Mouse (Mus musculus) limb, embryonic 13.5 days (tissue): ENCODE measurements at regions not wholly inside any gene's neighbourhood (a gene's known extent, or its start where the extent isn't known, plus 50 kb on each side); places are given as distances from the start of the nearest gene placed in this dataset.

Source experiments
- ATAC-seq: fragments of 200-750 bp; cut with Nextera tagmentation; 2 replicates; pipeline ENCODE4 v1.8.0; 2017; ENCODE audit warnings: low read depth, moderate number of reproducible peaks, moderate TSS enrichment; ENCODE audit not compliant: low FRiP score
- H3K27ac ChIP-seq: fragments of 300-500 bp; sonication (generic); 2 replicates; pipeline ENCODE4 v1.5.1; 2015; ENCODE audit warnings: inconsistent platforms, mild to moderate bottlenecking, moderate library complexity
- H3K27me3 ChIP-seq: fragments of 300-500 bp; sonication (generic); 2 replicates; pipeline ENCODE4 v1.6.1; 2015; ENCODE audit warnings: mild to moderate bottlenecking, inconsistent platforms
- H3K36me3 ChIP-seq: fragments of 300-500 bp; sonication (generic); 2 replicates; pipeline ENCODE4 v1.6.1; 2015; ENCODE audit warnings: inconsistent platforms, mild to moderate bottlenecking, moderate library complexity
- H3K4me1 ChIP-seq: fragments of 300-500 bp; sonication (generic); 2 replicates; pipeline ENCODE4 v1.6.1; 2015; ENCODE audit warnings: inconsistent platforms
- H3K4me2 ChIP-seq: fragments of 300-500 bp; sonication (generic); replicated peaks from 2 replicates; pipeline ENCODE4 v1.6.1; 2015; ENCODE audit warnings: inconsistent platforms, mild to moderate bottlenecking, moderate library complexity
- H3K4me3 ChIP-seq: fragments of 300-500 bp; sonication (generic); 2 replicates; pipeline ENCODE4 v1.5.1; 2015; ENCODE audit warnings: moderate library complexity, mild to moderate bottlenecking, inconsistent platforms
- H3K9ac ChIP-seq: fragments of 300-500 bp; sonication (generic); 2 replicates; pipeline ENCODE4 v1.6.1; 2015; ENCODE audit warnings: mild to moderate bottlenecking, inconsistent platforms
- H3K9me3 ChIP-seq: fragments of 300-500 bp; sonication (generic); 2 replicates; pipeline ENCODE4 v1.6.1; 2016; ENCODE audit warnings: inconsistent platforms
- WGBS: fragments of 180-500 bp; shearing (Covaris S2); methylation state at CpG from one replicate; pipeline ENCODE4 v1.1.7; 2015; 5-methylcytosine and 5-hydroxymethylcytosine counted together

DNA sequence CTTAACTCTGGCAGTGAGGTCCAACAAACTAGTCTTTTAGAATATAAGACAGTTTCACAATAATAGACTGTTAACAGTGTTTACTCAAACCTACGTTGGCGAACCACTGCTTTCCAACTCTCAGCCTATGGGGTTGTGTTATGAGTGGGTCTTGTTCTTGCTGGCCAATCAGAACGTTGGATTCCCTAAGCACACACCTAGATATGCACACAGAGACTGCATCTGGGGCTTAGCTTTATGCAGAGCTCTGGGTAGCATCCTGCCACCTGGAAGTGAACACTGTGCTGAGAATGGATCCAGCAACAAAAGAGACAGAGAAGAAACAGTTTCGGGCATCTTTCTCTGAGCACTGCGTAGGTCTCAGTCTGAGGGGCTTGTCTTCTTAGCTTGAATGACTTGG is 158.0 kb upstream of the N4bp1 start:
- Histone ChIP-seq H3K9me3 (no peaks in the 10 kb centered on the region), H3K4me3 (no peak overlapping the region), H3K36me3 (no peaks in the 10 kb centered on the region), H3K9ac (no peak overlapping the region), H3K4me2 (no peak overlapping the region), H3K27ac (no peak overlapping the region), H3K27me3 (peaks cover 15% of the 10 kb centered on the region), H3K4me1 (peaks cover 6% of the 10 kb centered on the region)
- WGBS = 81% methylated on average over 5 of the region's 5 CpGs
- ATAC-seq = no peak

DNA sequence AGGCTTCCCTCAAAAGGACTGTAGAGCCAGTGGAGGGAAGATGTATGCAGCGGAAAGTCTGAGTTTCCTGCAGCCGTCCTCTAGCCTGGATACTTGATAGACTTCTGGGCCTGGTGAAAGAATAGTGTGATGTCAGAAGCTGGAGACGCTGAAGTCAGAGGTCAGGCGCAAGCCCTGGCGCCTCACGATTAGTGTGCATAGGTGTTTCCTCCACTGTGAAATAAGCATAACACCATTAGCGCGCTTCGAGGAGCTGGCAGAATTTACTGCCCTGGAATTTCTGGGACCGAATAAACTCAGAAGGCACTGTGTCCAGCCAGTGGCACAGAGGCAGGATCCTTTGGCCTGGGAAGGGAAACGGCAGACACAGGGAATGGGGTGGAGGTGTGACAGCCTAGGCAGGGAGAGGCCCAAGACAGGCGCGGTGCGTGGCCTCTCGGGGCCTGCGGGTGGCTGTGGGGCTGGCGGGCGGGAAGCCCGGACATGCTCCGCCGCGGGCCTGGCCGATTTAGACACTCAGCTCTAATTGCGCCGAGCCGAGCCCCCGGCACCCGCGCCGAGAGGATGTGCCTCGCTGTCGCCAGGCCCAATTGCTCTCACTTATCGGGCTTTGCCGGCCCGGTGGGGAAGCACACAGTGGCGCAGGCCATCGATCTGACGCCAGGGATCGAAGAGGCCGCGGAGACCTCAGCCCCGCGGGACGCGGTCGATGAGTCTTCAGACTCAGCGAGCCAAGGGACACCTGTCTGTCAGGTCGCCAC is 152.7 kb upstream of the N4bp1 start:
- H3K27ac ChIP-seq = no peak overlapping the region
- no peaks in the 10 kb centered on the region for H3K36me3 ChIP-seq
- WGBS = 3% methylated on average over 48 of the region's 48 CpGs
- H3K27me3 ChIP-seq = peaks cover 37% of the 10 kb centered on the region
- H3K9ac ChIP-seq = peak overlapping the region; percentile 67
- ATAC-seq = no peak
- peaks cover 13% of the 10 kb centered on the region for H3K4me1 ChIP-seq
- peak overlapping the region; percentile 46 for H3K4me3 ChIP-seq
- no peaks in the 10 kb centered on the region for H3K9me3 ChIP-seq
- H3K4me2 ChIP-seq = peak overlapping the region; percentile 89

DNA sequence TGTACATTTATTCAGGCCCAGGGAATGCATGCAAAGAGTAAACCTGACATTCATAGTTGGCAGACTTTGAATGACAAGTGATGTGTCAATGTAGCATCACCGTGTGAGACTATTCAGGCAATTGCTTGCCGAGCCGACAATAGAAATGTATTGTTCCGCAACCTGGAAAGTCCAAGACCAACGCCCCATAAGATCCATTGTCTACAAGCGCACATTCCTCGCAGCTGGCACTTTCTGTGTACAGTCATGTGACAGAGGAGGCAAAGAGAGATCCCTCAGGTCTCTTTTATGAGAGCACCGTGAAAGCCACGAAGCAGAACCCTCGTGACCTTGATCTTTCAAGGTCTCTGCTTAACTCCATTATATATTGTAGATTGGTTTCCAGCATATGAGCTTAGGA is 150.9 kb upstream of the N4bp1 start:
- H3K27ac ChIP-seq = no peak overlapping the region
- ATAC-seq = no peak
- H3K36me3 ChIP-seq = no peaks in the 10 kb centered on the region
- H3K9me3 ChIP-seq = no peaks in the 10 kb centered on the region
- 91% methylated on average over 10 of the region's 10 CpGs for WGBS
- no peak overlapping the region for H3K9ac ChIP-seq
- H3K4me1 ChIP-seq = peaks cover 13% of the 10 kb centered on the region
- peaks cover 37% of the 10 kb centered on the region for H3K27me3 ChIP-seq
- H3K4me3 ChIP-seq = no peak overlapping the region
- H3K4me2 ChIP-seq = no peak overlapping the region

DNA sequence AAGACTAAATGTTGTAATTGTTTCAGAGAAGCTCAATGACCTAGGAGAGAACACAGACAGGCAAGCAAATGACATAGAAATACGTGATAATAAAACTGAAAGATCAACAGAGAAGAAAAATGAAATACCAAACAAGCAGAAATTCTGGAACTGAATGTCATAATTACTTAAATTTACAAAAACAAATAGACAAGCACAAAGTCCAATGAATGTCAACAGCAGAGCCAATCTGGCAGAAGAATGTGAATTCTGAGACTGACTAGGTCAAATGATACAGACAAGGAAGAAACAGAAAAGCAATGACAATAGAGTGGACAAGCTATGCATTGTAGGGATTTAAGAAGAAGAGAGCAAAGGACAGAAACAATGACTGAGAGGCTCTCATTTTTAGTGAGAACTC is 143.1 kb upstream of the N4bp1 start:
- Histone ChIP-seq H3K4me3 (no peak overlapping the region), H3K4me2 (no peak overlapping the region), H3K9me3 (no peaks in the 10 kb centered on the region), H3K4me1 (no peaks in the 10 kb centered on the region), H3K9ac (no peak overlapping the region), H3K36me3 (no peaks in the 10 kb centered on the region), H3K27ac (no peak overlapping the region), H3K27me3 (no peaks in the 10 kb centered on the region)
- ATAC-seq = no peak
- WGBS = 78% methylated on average over 1 of the region's 1 CpGs

DNA sequence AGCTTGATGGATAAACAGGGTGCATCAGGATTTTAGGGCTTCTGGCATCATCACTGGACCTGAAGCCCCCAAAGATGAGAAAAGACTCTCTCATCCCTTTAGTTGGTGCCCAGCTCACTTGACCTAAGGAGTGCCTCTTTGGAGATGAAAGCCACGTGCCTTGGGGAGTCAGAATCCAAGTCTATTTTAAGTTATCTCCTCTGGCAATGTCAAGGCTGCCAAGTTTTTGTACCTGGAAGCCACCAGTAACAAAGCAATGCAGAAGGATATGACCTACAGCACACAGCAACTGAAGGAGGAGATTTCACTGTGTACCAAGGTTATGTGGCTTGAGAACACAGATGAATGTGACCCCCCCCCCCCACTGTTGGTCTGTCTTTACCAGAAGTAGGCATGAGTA is 140.9 kb upstream of the N4bp1 start:
- no peak overlapping the region for H3K4me2 ChIP-seq
- H3K36me3 ChIP-seq = no peaks in the 10 kb centered on the region
- no peak overlapping the region for H3K27ac ChIP-seq
- H3K27me3 ChIP-seq = no peaks in the 10 kb centered on the region
- 63% methylated on average over 1 of the region's 1 CpGs for whole genome bisulfite sequencing
- H3K4me3 ChIP-seq = no peak overlapping the region
- no peaks in the 10 kb centered on the region for H3K9me3 ChIP-seq
- no peak for ATAC-seq
- H3K4me1 ChIP-seq = no peaks in the 10 kb centered on the region
- H3K9ac ChIP-seq = no peak overlapping the region

- Histone ChIP-seq H3K9ac (no peak overlapping the region), H3K27ac (no peak overlapping the region), H3K27me3 (no peaks in the 10 kb centered on the region), H3K36me3 (no peaks in the 10 kb centered on the region), H3K9me3 (no peaks in the 10 kb centered on the region), H3K4me2 (no peak overlapping the region), H3K4me3 (no peak overlapping the region), H3K4me1 (no peaks in the 10 kb centered on the region)
- 93% methylated on average over 3 of the region's 3 CpGs for WGBS
- ATAC-seq = no peak
Observed at GRCm38 (mm10) chr8:87019795-87020194, 134.7 kb upstream of the N4bp1 start.

DNA sequence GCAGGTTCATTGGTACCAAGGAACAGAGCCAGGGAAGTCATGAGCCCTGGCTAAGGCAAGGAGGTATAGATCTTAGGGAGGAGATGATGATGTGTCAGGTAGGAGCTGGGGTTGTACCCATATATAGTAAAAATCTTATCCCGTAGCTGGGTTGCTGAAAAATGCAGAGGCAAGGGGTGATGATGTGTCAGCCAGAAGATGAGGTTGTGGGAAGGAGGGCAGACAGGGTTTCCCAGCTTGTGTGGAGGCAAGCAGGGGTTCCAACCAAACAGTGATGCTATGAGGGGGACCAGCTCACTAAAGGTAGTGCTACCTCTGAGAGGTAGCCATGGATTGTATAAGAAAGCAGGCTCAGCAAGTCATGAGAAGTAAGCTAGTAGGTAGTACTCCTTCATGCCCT is 90.5 kb upstream of the N4bp1 start:
- H3K4me3 ChIP-seq = no peak overlapping the region
- no peaks in the 10 kb centered on the region for H3K4me1 ChIP-seq
- H3K27me3 ChIP-seq = no peaks in the 10 kb centered on the region
- no peaks in the 10 kb centered on the region for H3K36me3 ChIP-seq
- H3K9me3 ChIP-seq = no peaks in the 10 kb centered on the region
- WGBS = 76% methylated on average over 1 of the region's 1 CpGs
- no peak overlapping the region for H3K27ac ChIP-seq
- no peak overlapping the region for H3K9ac ChIP-seq
- no peak overlapping the region for H3K4me2 ChIP-seq
- no peak for ATAC-seq

- no peak for ATAC-seq
Observed at GRCm38 (mm10) chr8:86971736-86972135, 86.7 kb upstream of the N4bp1 start.

GRCm38 (mm10) chr8:86969051-86969450 is 84.0 kb upstream of the N4bp1 start:
- Histone ChIP-seq H3K9ac (no peak overlapping the region), H3K4me2 (no peak overlapping the region), H3K27me3 (no peaks in the 10 kb centered on the region), H3K27ac (no peak overlapping the region), H3K9me3 (0 out of 2 replicates have a peak, but pooled peaks cover 5% of the 10 kb centered on the region), H3K36me3 (no peaks in the 10 kb centered on the region), H3K4me1 (peaks cover 4% of the 10 kb centered on the region), H3K4me3 (no peak overlapping the region)
- 79% methylated on average over 2 of the region's 2 CpGs for WGBS
- ATAC-seq = no peak

More at GRCm38 (mm10) chr8:86971736-86972135, 86.7 kb upstream of the N4bp1 start:
- Histone ChIP-seq H3K36me3 (no peaks in the 10 kb centered on the region), H3K4me3 (no peak overlapping the region), H3K4me1 (peaks cover 4% of the 10 kb centered on the region), H3K9me3 (0 out of 2 replicates have a peak, but pooled peaks cover 5% of the 10 kb centered on the region), H3K9ac (no peak overlapping the region), H3K27me3 (no peaks in the 10 kb centered on the region), H3K4me2 (no peak overlapping the region), H3K27ac (no peak overlapping the region)
- WGBS = 89% methylated on average over 3 of the region's 3 CpGs

GRCm38 (mm10) chr8:86967891-86968311 is 82.8 kb upstream of the N4bp1 start:
- no peak overlapping the region for H3K4me3 ChIP-seq
- H3K36me3 ChIP-seq = no peaks in the 10 kb centered on the region
- H3K4me1 ChIP-seq = peaks cover 4% of the 10 kb centered on the region
- 7% methylated on average over 3 of the region's 3 CpGs for WGBS
- H3K9me3 ChIP-seq = 0 out of 2 replicates have a peak, but pooled peaks cover 5% of the 10 kb centered on the region
- H3K27ac ChIP-seq = no peak overlapping the region
- no peak overlapping the region for H3K9ac ChIP-seq
- no peak overlapping the region for H3K4me2 ChIP-seq
- H3K27me3 ChIP-seq = no peaks in the 10 kb centered on the region
- peak; percentile 54 for ATAC-seq

DNA sequence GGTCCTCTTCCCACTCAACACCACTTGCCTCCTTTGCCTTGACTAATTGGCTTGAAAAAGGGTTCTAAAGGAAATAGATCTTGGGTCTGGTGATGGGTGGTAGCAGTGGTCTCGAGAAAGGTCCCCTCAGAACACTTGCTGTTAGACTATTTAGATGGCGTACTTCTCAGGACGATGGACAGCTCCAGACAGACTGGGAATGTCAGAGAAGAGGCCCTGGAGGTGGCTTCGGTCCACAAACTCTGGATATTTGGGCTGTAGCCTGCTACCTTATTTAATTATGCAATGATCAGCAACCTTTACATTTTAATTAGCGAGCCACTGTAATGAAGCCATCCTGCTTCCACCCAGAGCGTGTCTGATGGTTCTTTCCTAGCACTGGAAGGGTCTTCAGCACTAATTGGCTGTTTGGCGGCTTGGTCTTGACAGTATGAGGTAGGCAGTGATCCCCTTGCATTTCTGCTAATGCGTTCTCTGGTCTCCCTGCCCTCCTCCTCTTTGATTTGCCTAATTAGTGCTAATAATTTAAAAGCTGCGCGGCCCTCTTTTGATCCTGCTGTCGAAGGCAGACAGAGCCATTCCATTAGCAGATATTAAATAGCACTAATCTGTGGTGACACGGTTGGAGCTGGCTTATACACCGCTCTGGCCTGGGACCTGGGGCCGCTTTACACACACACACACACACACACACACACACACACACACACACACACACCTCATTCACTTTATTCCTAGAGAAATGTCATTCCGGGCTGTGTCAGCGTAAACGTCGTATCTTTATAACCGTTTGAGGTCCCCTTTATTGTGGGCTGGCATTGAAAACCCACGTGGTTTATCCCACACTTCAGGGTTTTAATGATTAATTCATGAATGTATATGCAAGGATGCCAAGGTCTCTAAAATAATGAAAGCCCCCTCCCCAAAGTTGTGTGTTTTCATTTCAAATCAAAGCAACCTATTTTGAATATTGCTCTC is 76.4 kb upstream of the N4bp1 start:
- ATAC-seq = no peak

More for the DNA sequence above, 76.4 kb upstream of the N4bp1 start:
- no peak overlapping the region for H3K9ac ChIP-seq
- H3K4me2 ChIP-seq = no peak overlapping the region
- H3K27ac ChIP-seq = no peak overlapping the region
- H3K4me3 ChIP-seq = no peak overlapping the region
- H3K27me3 ChIP-seq = no peaks in the 10 kb centered on the region
- no peaks in the 10 kb centered on the region for H3K4me1 ChIP-seq
- WGBS = 45% methylated on average over 20 of the region's 20 CpGs
- no peaks in the 10 kb centered on the region for H3K9me3 ChIP-seq
- H3K36me3 ChIP-seq = no peaks in the 10 kb centered on the region
